Mouse (Mus musculus) neutrophil, adult 5-6 weeks (primary cell): ENCODE results near the gene Snai3. TPM values are rescaled to one million over a fixed set of nuclear protein-coding genes. Genes with fewer than 3 reads are reported as not detected.

ENCODE experiments used
- total RNA-seq: library from RNA; stranded (forward); fragments of 200-1000 nt; gene quantifications from 2 replicates; pipeline ENCODE4 v1.2.3, GENCODE M21; 2017

Snai3 gene
- total RNA-seq, 1 experiment from 2014 or later, result 0.47 TPM

Other genes with a start within 250 kb of the Snai3 start
- 3.8 and 5.0 TPM in 2 replicates for gene Zfpm1, start 178.6 kb downstream of the Snai3 start, total RNA-seq
- gene Trhr2, start 100.0 kb downstream of the Snai3 start, total RNA-seq, result not detected in 2 replicates
- gene Zc3h18, start 84.1 kb downstream of the Snai3 start, total RNA-seq, result 75.5 and 80.3 TPM in 2 replicates
- gene Il17c, start 38.7 kb downstream of the Snai3 start, total RNA-seq, result not detected in 2 replicates
- 285 and 300 TPM in 2 replicates for gene Cyba, start 27.8 kb downstream of the Snai3 start, total RNA-seq
- 4.8 TPM in 2 replicates for gene Mvd, start 17.3 kb downstream of the Snai3 start, total RNA-seq
- 42.0 and 46.2 TPM in 2 replicates for gene Rnf166, start 15.3 kb upstream of the Snai3 start, total RNA-seq
- gene Ctu2, start 15.4 kb upstream of the Snai3 start, total RNA-seq, result 24.1 and 25.2 TPM in 2 replicates
- 22.1 and 24.4 TPM in 2 replicates for gene Piezo1, start 90.6 kb upstream of the Snai3 start, total RNA-seq
- 29.8 and 30.4 TPM in 2 replicates for gene Cdt1, start 107.3 kb upstream of the Snai3 start, total RNA-seq
- gene Aprt, start 116.2 kb upstream of the Snai3 start, total RNA-seq, result 26.4 and 42.6 TPM in 2 replicates
- 11.2 and 17.1 TPM in 2 replicates for gene Galns, start 150.7 kb upstream of the Snai3 start, total RNA-seq
- 18.3 and 23.7 TPM in 2 replicates for gene Trappc2l, start 150.9 kb upstream of the Snai3 start, total RNA-seq
- not detected in 2 replicates for gene Pabpn1l, start 162.0 kb upstream of the Snai3 start, total RNA-seq
- 6.8 and 17.8 TPM in 2 replicates for gene Cbfa2t3, start 238.4 kb upstream of the Snai3 start, total RNA-seq